Mouse (Mus musculus) cortical plate, adult 2 months (tissue): ENCODE measurements around the gene Rsrc2. TPM values are rescaled to one million over a fixed set of nuclear protein-coding genes. Genes with fewer than 3 reads are reported as not detected.
"Not testable (repeated sequence)": the region's sequence is repeated elsewhere in the genome, so short reads cannot be mapped to it uniquely, and the experiment has no call there.

ENCODE experiments used
- H3K27ac ChIP-seq: fragments of 200-500 bp; 2 replicates; pipeline ENCODE4 v1.5.1; 2012; ENCODE audit warnings: low read length, control low read depth, inconsistent platforms; ENCODE audit not compliant: insufficient read depth
- H3K4me1 ChIP-seq: fragments of 200-500 bp; 2 replicates; pipeline ENCODE4 v1.6.1; 2011; ENCODE audit warnings: low read length; ENCODE audit not compliant: control insufficient read depth, insufficient read depth
- H3K4me3 ChIP-seq: fragments of 200-500 bp; 2 replicates; pipeline ENCODE4 v1.5.1; 2011; ENCODE audit warnings: mild to moderate bottlenecking, low read length, control low read depth; ENCODE audit not compliant: insufficient read depth
- CTCF ChIP-seq: fragments of 200-500 bp; IDR thresholded peaks from 2 replicates; pipeline ENCODE4 v1.5.1; 2011; ENCODE audit warnings: mild to moderate bottlenecking, control low read depth, low read length; ENCODE audit not compliant: insufficient read depth; ENCODE audit errors: extremely low read depth
- POLR2A ChIP-seq: fragments of 200-500 bp; IDR thresholded peaks from 2 replicates; pipeline ENCODE4 v1.6.1; 2011; ENCODE audit warnings: mild to moderate bottlenecking, low read length, control low read depth; ENCODE audit not compliant: insufficient read depth; ENCODE audit errors: extremely low read depth
- polyA plus RNA-seq: library from polyadenylated mRNA; depleted of rRNA; stranded (reverse); fragments of >200 nt; gene quantifications from 2 replicates; pipeline ENCODE4 v1.2.3, GENCODE M21; 2012

The Rsrc2 gene
- polyA plus RNA-seq, 1 experiment, result 81.9 TPM

- Histone ChIP-seq H3K4me1 (peaks cover 4% of the 10 kb centered on the region; the same call in 1 of the 2 replicates), H3K27ac (no peak overlapping the region), H3K4me3 (peak overlapping the region; percentile 98)
- TF ChIP-seq CTCF (no peak), POLR2A (no peak)
Measured at GRCm38 (mm10) chr5:123747604-123748003, 1.6 kb downstream of the Rsrc2 start.

GRCm38 (mm10) chr5:123746253-123746652 lies 3.0 kb downstream of the Rsrc2 start:
- Histone ChIP-seq H3K4me1 (peaks cover 4% of the 10 kb centered on the region; the same call in 1 of the 2 replicates), H3K27ac (no peak overlapping the region), H3K4me3 (no peak overlapping the region)
- TF ChIP-seq POLR2A, result no peak
- TF ChIP-seq CTCF, result no peak

- H3K4me3 ChIP-seq, result no peak overlapping the region
- no peak overlapping the region for H3K27ac ChIP-seq
- H3K4me1 ChIP-seq, result peaks cover 4% of the 10 kb centered on the region; the same call in 1 of the 2 replicates
- TF ChIP-seq POLR2A, result no peak
- no peak for TF ChIP-seq CTCF
Measured at GRCm38 (mm10) chr5:123744358-123744757, 4.9 kb downstream of the Rsrc2 start.

- Histone ChIP-seq H3K27ac (no peak overlapping the region), H3K4me1 (no peaks in the 10 kb centered on the region), H3K4me3 (no peak overlapping the region)
- TF ChIP-seq CTCF, result no peak
- no peak for TF ChIP-seq POLR2A
Measured at GRCm38 (mm10) chr5:123730981-123731380, 18.2 kb downstream of the Rsrc2 start.

GRCm38 (mm10) chr5:123723816-123724215 lies 25.4 kb downstream of the Rsrc2 start:
- H3K27ac ChIP-seq, H3K4me3 ChIP-seq, H3K4me1 ChIP-seq: not testable (repeated sequence)

- Histone ChIP-seq H3K4me1 (peaks cover 3% of the 10 kb centered on the region; the same call in 1 of the 2 replicates), H3K4me3 (peak within 1 kb of the TSS; percentile 88), H3K27ac (peak within 1 kb of the TSS; percentile 83)
- peak; percentile 37; the same call in 1 of the 2 replicates for TF ChIP-seq POLR2A
- TF ChIP-seq CTCF, result no peak
Measured at GRCm38 (mm10) chr5:123720328-123721311, 28.6 kb downstream of the Rsrc2 start, which contains the start of gene Zcchc8. TSS of gene Zcchc8 (minus strand) at chr5:123721100.

GRCm38 (mm10) chr5:123714622-123715021 lies 34.6 kb downstream of the Rsrc2 start:
- H3K4me1 ChIP-seq, result peaks cover 2% of the 10 kb centered on the region; the same call in 1 of the 2 replicates
- TF ChIP-seq POLR2A, result no peak
- no peak for TF ChIP-seq CTCF
- H3K4me3 ChIP-seq, result no peak overlapping the region
- no peak overlapping the region for H3K27ac ChIP-seq

GRCm38 (mm10) chr5:123713782-123714181 lies 35.4 kb downstream of the Rsrc2 start:
- peaks cover 2% of the 10 kb centered on the region; the same call in 1 of the 2 replicates for H3K4me1 ChIP-seq
- TF ChIP-seq POLR2A (no peak), CTCF (no peak)

GRCm38 (mm10) chr5:123709571-123709970 lies 39.6 kb downstream of the Rsrc2 start:
- Histone ChIP-seq H3K4me3 (no peak overlapping the region), H3K4me1 (no peaks in the 10 kb centered on the region), H3K27ac (no peak overlapping the region)
- TF ChIP-seq CTCF, result no peak
- no peak for TF ChIP-seq POLR2A

More at GRCm38 (mm10) chr5:123713782-123714181, 35.4 kb downstream of the Rsrc2 start:
- Histone ChIP-seq H3K27ac (no peak overlapping the region), H3K4me3 (no peak overlapping the region)

GRCm38 (mm10) chr5:123708598-123708997 lies 40.6 kb downstream of the Rsrc2 start:
- Histone ChIP-seq H3K4me1 (no peaks in the 10 kb centered on the region), H3K27ac (no peak overlapping the region), H3K4me3 (no peak overlapping the region)
- TF ChIP-seq POLR2A (no peak), CTCF (no peak)
